Mouse (Mus musculus) lung, embryonic 15.5 days (tissue): ENCODE measurements at regions not wholly inside any gene's neighbourhood (a gene's known extent, or its start where the extent isn't known, plus 50 kb on each side); places are given as distances from the start of the nearest gene placed in this dataset.
A peak's percentile ranks its signal among the peaks of the same experiment; 100 is the strongest.

Experiments
- ATAC-seq: fragments of 200-750 bp; cut with Nextera tagmentation; 2 replicates; pipeline ENCODE4 v1.8.0; 2017; ENCODE audit warnings: moderate number of reproducible peaks, borderline replicate concordance; ENCODE audit not compliant: low FRiP score, low TSS enrichment; ENCODE audit errors: extremely low read depth
- H3K27ac ChIP-seq: fragments of 300-500 bp; sonication (generic); 2 replicates; pipeline ENCODE4 v1.5.1; 2015; ENCODE audit warnings: moderate library complexity, mild to moderate bottlenecking, inconsistent platforms
- H3K27me3 ChIP-seq: fragments of 300-500 bp; sonication (generic); 2 replicates; pipeline ENCODE4 v1.6.1; 2015; ENCODE audit warnings: inconsistent platforms
- H3K36me3 ChIP-seq: fragments of 300-500 bp; sonication (generic); 2 replicates; pipeline ENCODE4 v1.6.1; 2015; ENCODE audit warnings: inconsistent platforms
- H3K4me1 ChIP-seq: fragments of 300-500 bp; sonication (generic); 2 replicates; pipeline ENCODE4 v1.6.1; 2015; ENCODE audit warnings: inconsistent platforms
- H3K4me2 ChIP-seq: fragments of 300-500 bp; sonication (generic); 2 replicates; pipeline ENCODE4 v1.6.1; 2015; ENCODE audit warnings: inconsistent platforms, mild to moderate bottlenecking, moderate library complexity
- H3K4me3 ChIP-seq: fragments of 300-500 bp; sonication (generic); 2 replicates; pipeline ENCODE4 v1.5.1; 2015; ENCODE audit warnings: mild to moderate bottlenecking, inconsistent platforms
- H3K9ac ChIP-seq: fragments of 300-500 bp; sonication (generic); 2 replicates; pipeline ENCODE4 v1.6.1; 2015; ENCODE audit warnings: inconsistent platforms
- H3K9me3 ChIP-seq: fragments of 300-500 bp; sonication (generic); 2 replicates; pipeline ENCODE4 v1.6.1; 2016; ENCODE audit warnings: inconsistent platforms
- WGBS: fragments of 180-500 bp; shearing (Covaris S2); methylation state at CpG from one replicate; pipeline ENCODE4 v1.1.7; 2015; 5-methylcytosine and 5-hydroxymethylcytosine counted together

DNA sequence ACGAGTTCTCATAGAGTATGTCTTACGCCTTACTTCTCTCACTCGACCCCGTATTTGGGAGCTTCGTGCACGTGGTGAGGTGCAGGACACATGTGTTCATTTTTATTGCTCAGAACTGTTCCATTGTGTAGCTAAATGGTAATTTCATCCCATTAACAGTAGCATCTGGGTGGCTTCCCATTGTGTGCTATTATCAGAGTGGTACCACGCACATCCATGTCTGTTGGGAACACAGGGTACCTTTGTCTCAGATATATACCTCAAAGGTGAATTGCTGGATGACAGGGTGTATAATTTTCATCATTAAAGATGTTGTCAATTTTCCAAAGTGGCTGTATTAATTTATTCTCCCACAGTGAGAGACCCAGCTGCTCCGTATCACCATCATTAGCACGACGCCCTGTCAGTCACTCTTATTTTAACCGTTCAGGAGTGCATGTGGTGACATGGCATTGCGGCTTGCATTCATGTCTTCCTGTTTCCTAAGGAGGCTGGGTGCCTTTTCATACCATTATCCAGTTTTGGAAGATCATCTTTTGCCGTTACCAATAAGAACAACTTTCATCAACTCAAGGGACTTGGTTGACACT is 404.2 kb downstream of the Rnd3 start:
- no peak overlapping the region for H3K4me2 ChIP-seq
- no peak for ATAC-seq
- H3K9ac ChIP-seq: no peak overlapping the region
- no peaks in the 10 kb centered on the region for H3K4me1 ChIP-seq
- no peaks in the 10 kb centered on the region for H3K27me3 ChIP-seq
- no peak overlapping the region for H3K27ac ChIP-seq
- no peaks in the 10 kb centered on the region for H3K36me3 ChIP-seq
- 87% methylated on average over 13 of the region's 13 CpGs for WGBS
- no peaks in the 10 kb centered on the region for H3K9me3 ChIP-seq
- H3K4me3 ChIP-seq: no peak overlapping the region

DNA sequence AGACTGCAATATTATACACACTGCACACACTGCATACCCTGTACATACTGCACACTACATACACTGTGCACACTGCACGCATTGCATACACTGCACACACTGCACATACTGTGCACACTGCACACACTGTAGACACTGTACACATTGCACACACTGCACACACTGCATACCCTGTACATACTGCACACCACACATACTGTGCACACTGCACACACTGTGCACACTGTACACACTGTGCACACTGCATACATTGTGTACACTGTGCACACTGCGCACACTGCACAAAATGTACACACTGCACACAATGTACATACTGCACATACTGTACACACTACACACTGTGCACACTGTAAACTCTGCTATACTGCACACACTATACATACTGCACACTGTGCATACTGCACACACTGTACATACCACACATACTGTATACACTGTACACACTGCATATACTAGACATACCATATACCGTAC is 405.1 kb downstream of the Rnd3 start:
- no peaks in the 10 kb centered on the region for H3K4me1 ChIP-seq
- ATAC-seq: peak; percentile 42
- H3K36me3 ChIP-seq: no peaks in the 10 kb centered on the region
- no peak overlapping the region for H3K27ac ChIP-seq
- H3K9ac ChIP-seq: no peak overlapping the region
- no peaks in the 10 kb centered on the region for H3K27me3 ChIP-seq
- no peaks in the 10 kb centered on the region for H3K9me3 ChIP-seq
- H3K4me2 ChIP-seq: no peak overlapping the region
- WGBS: 91% methylated on average over 3 of the region's 3 CpGs
- no peak overlapping the region for H3K4me3 ChIP-seq

DNA sequence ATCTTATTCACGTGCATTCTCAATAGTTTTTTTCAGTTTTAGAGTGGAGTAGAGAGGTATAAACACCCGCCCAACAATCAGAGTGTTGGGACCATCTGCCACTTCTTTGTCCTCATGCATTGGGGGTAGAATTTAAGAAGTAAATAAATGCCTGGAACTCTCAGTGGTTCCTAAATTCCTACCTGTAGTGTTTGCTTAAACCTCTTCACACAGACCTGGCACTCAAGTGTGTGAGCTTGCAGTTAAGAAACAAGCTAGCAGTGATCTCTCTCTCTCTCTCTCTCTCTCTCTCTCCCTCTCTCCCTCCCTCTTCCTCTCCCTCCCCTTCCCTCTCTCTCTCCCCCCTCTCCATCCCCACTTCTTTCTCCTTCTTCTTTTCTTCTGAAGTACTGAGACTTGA is 406.5 kb downstream of the Rnd3 start:
- no peak overlapping the region for H3K27ac ChIP-seq
- H3K4me1 ChIP-seq: no peaks in the 10 kb centered on the region
- no peaks in the 10 kb centered on the region for H3K36me3 ChIP-seq
- no peaks in the 10 kb centered on the region for H3K9me3 ChIP-seq
- ATAC-seq: peak; percentile 42; the same call in 1 of the 2 replicates
- H3K4me2 ChIP-seq: no peak overlapping the region
- no peaks in the 10 kb centered on the region for H3K27me3 ChIP-seq
- no peak overlapping the region for H3K4me3 ChIP-seq
- WGBS: 50% methylated on average over 2 of the region's 2 CpGs
- no peak overlapping the region for H3K9ac ChIP-seq

DNA sequence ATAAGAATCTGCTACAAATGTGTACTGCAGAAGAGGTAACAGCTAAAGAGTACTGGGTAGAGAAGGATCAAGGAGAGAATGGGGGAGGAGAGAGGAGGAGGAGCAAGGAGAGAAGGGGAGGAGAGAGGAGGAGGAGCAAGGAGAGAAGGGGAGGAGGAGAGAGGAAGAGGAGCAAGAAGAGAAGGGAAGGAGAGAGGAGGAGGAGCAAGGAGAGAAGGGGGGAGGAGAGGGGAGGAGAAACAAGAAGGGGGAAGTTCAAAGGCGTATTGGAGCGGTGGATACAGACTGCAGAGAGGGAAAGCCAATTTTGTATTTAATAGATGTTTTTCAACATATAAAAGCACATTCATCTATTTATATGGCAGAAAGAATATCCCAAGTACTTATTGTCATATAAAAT is 407.6 kb downstream of the Rnd3 start:
- 60% methylated on average over 2 of the region's 2 CpGs for WGBS
- H3K9ac ChIP-seq: no peak overlapping the region
- H3K4me2 ChIP-seq: no peak overlapping the region
- peak; percentile 27; the same call in 1 of the 2 replicates for ATAC-seq
- H3K9me3 ChIP-seq: no peaks in the 10 kb centered on the region
- H3K27me3 ChIP-seq: no peaks in the 10 kb centered on the region
- H3K36me3 ChIP-seq: no peaks in the 10 kb centered on the region
- H3K4me1 ChIP-seq: no peaks in the 10 kb centered on the region
- H3K4me3 ChIP-seq: no peak overlapping the region
- H3K27ac ChIP-seq: no peak overlapping the region

DNA sequence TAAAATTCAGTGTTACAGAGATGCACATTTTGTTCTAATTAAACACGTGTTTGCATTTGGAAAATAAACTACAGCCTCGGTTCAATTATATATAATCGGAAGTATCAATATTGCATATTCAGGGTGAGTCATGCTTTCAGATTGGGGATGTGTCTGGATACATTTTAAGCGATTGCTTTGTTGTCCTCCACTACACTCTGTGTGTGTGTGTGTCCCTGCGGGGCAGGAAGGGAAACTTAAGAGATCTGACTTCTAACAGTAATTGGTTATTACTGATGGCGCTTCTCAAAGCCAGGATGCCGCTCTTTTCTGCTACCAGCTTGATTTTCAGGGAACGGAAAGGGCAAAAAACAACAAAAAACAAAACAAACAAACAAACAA is 409.3 kb downstream of the Rnd3 start:
- no peak for ATAC-seq
- WGBS: 85% methylated on average over 8 of the region's 8 CpGs
- Histone ChIP-seq H3K4me3 (no peak overlapping the region), H3K9ac (no peak overlapping the region), H3K27me3 (no peaks in the 10 kb centered on the region), H3K4me1 (no peaks in the 10 kb centered on the region), H3K9me3 (no peaks in the 10 kb centered on the region), H3K4me2 (no peak overlapping the region), H3K27ac (no peak overlapping the region), H3K36me3 (no peaks in the 10 kb centered on the region)

DNA sequence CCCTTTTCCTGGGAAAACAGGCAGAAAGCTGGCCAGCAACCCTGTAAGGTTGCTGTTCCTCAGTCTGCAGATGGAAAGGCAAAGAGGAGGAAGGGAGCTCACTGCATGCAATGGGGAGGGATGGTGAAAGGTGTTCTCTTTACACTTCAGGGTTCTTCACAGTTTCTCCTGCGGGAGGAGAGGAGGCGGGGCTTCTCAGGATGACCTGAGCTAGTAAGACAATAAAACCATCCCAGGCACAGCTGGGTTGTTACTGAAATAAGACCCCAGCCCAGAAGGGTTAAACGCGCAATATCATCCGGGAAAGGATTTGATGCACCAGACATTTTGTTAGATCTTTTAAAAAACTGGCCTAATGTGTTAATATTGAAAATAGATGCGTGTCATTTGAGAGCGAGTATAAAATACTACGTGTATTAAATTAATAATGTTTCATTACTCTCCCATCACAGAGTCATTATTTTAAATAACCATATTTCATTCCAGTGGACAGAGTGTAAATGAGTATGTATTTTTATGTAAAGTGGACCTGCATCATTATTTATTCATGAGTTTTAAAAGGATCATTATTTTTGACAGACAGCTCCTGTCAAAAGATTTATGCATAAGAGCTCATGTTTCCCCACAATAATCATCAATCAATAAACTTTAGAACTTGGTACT is 409.8 kb downstream of the Rnd3 start:
- no peaks in the 10 kb centered on the region for H3K27me3 ChIP-seq
- no peak overlapping the region for H3K4me3 ChIP-seq
- ATAC-seq: no peak
- H3K9me3 ChIP-seq: no peaks in the 10 kb centered on the region
- H3K27ac ChIP-seq: no peak overlapping the region
- H3K4me2 ChIP-seq: no peak overlapping the region
- H3K9ac ChIP-seq: no peak overlapping the region
- H3K36me3 ChIP-seq: no peaks in the 10 kb centered on the region
- WGBS: 67% methylated on average over 8 of the region's 8 CpGs
- no peaks in the 10 kb centered on the region for H3K4me1 ChIP-seq

- Histone ChIP-seq H3K9me3 (no peaks in the 10 kb centered on the region), H3K36me3 (no peaks in the 10 kb centered on the region), H3K4me3 (no peak overlapping the region), H3K27me3 (no peaks in the 10 kb centered on the region), H3K4me1 (no peaks in the 10 kb centered on the region), H3K27ac (no peak overlapping the region), H3K9ac (no peak overlapping the region), H3K4me2 (no peak overlapping the region)
- no peak for ATAC-seq
- 66% methylated on average over 9 of the region's 9 CpGs for WGBS
These were observed 411.2 kb downstream of the Rnd3 start for GRCm38 (mm10) chr2:50737706-50738105.

GRCm38 (mm10) chr2:50735029-50735428 is 413.9 kb downstream of the Rnd3 start:
- no peak for ATAC-seq
- H3K9me3 ChIP-seq: no peaks in the 10 kb centered on the region
- H3K9ac ChIP-seq: no peak overlapping the region
- WGBS: 56% methylated on average over 11 of the region's 11 CpGs
- H3K36me3 ChIP-seq: no peaks in the 10 kb centered on the region
- no peak overlapping the region for H3K4me3 ChIP-seq
- no peaks in the 10 kb centered on the region for H3K27me3 ChIP-seq
- H3K4me2 ChIP-seq: no peak overlapping the region
- no peak overlapping the region for H3K27ac ChIP-seq
- H3K4me1 ChIP-seq: no peaks in the 10 kb centered on the region

GRCm38 (mm10) chr2:50706652-50707051 is 410.1 kb upstream of the Mmadhc start:
- H3K27ac ChIP-seq: 0 out of 2 replicates have a peak overlapping the region, but pooled peaks have one; percentile 16
- H3K36me3 ChIP-seq: no peaks in the 10 kb centered on the region
- H3K9me3 ChIP-seq: no peaks in the 10 kb centered on the region
- H3K4me1 ChIP-seq: peaks cover 30% of the 10 kb centered on the region
- H3K9ac ChIP-seq: no peak overlapping the region
- ATAC-seq: no peak
- 35% methylated on average over 3 of the region's 3 CpGs for WGBS
- no peak overlapping the region for H3K4me3 ChIP-seq
- H3K4me2 ChIP-seq: no peak overlapping the region
- H3K27me3 ChIP-seq: no peaks in the 10 kb centered on the region

DNA sequence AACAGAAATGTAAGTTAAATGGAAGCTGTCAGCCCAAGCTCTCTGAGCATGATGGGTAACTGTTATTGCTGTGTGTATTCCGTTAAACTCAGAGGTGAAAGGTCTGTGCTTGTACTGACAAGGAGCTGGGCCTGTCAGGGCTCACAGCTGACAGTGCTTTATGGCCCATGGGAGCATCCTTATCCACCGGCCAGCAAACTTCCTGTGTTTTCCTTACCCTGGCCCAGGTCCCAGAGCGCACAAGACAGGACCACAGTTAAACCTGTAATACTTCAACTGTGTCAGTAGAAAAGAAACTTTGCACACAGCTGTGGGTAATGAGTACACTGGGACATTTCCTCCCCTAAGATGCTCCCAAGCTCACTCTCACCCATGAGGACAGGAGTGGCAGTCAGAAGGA is 407.7 kb upstream of the Mmadhc start:
- 20% methylated on average over 3 of the region's 3 CpGs for WGBS
- Histone ChIP-seq H3K4me2 (no peak overlapping the region), H3K9me3 (no peaks in the 10 kb centered on the region), H3K27ac (no peak overlapping the region), H3K9ac (no peak overlapping the region), H3K4me3 (no peak overlapping the region), H3K36me3 (no peaks in the 10 kb centered on the region), H3K27me3 (no peaks in the 10 kb centered on the region), H3K4me1 (peaks cover 47% of the 10 kb centered on the region)
- ATAC-seq: no peak

DNA sequence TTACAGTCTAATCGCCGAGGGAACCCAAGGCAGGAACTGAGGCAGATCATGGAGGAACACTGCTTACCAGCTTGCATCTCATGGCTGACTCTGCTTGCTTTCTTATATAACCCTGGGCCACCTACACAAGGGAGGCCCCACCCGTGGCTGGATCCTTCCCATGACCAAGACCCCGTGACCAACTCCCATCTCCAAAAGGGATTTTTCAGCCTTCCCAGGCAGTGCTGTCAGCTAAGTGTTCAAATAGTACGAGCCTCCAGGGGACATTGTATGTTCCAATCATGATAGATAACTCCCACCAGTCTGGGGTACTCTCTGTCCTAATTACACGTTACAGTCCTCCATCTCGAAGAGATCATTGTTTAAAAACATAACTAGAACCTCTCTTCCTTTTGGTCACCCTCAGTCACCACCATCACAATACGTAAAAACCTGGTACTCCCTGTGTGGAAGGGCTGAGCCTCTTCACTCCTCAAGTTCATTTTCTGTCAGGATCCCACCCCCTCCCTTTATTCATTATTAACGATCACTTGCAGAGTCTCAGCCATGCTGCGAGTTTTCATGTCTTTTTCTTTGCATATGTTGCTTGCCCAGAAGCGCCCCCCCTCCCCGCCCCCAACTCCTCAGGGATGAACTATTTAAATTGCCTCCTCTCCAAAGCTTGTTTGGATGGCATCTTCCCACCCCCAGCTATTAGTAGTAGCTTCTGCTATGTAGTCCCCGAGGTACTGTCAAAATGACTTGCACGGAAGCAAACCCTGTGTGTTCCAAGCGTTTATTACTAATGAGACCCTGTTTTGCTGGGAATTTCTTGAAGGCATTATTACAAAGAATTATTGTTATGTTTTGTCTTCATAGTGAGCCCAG is 406.2 kb upstream of the Mmadhc start:
- Histone ChIP-seq H3K4me1 (peaks cover 57% of the 10 kb centered on the region), H3K27ac (no peak overlapping the region), H3K27me3 (no peaks in the 10 kb centered on the region), H3K4me3 (no peak overlapping the region), H3K9me3 (no peaks in the 10 kb centered on the region), H3K4me2 (no peak overlapping the region), H3K9ac (no peak overlapping the region), H3K36me3 (no peaks in the 10 kb centered on the region)
- WGBS: 81% methylated on average over 15 of the region's 15 CpGs
- no peak for ATAC-seq

DNA sequence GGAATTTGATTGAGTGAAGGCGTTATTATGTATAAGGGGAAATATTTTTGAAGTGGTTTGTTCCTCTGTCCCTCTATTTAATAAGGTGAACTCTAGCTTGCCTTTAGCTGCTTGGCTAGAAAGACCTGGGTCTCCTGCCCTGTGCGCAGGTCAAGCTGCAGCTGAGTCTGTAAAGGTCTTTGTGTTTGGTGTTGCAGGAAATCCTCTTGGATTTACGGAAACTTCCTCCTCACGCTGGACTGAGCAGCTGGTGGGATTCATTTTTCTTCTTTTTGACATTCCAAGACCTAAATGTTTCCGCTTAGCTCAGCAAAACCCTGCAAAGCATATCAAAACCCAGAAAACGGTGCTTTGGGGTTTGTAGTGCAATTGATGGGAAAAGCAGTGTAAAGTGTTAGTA is 402.2 kb upstream of the Mmadhc start:
- H3K4me3 ChIP-seq: no peak overlapping the region
- ATAC-seq: peak; percentile 67; the same call in 1 of the 2 replicates
- no peaks in the 10 kb centered on the region for H3K9me3 ChIP-seq
- H3K36me3 ChIP-seq: no peaks in the 10 kb centered on the region
- no peak overlapping the region for H3K27ac ChIP-seq
- H3K9ac ChIP-seq: no peak overlapping the region
- H3K27me3 ChIP-seq: no peaks in the 10 kb centered on the region
- WGBS: 33% methylated on average over 6 of the region's 6 CpGs
- H3K4me1 ChIP-seq: peaks cover 32% of the 10 kb centered on the region
- H3K4me2 ChIP-seq: no peak overlapping the region
